Mouse (Mus musculus) bone marrow macrophage, adult 2 months (primary cell): ENCODE measurements around the gene Dlg5. TPM values are rescaled to one million over a fixed set of nuclear protein-coding genes. Genes with fewer than 3 reads are reported as not detected.

Experiments
- H3K27ac ChIP-seq: 2 replicates; pipeline ENCODE4 v1.5.1; 2012; ENCODE audit warnings: low read depth, low read length; ENCODE audit not compliant: insufficient read depth
- H3K4me1 ChIP-seq: 2 replicates; pipeline ENCODE4 v1.6.1; 2012; ENCODE audit warnings: low read length; ENCODE audit not compliant: control insufficient read depth, insufficient read depth
- H3K4me3 ChIP-seq: 2 replicates; pipeline ENCODE4 v1.5.1; 2012; ENCODE audit warnings: mild to moderate bottlenecking, low read length, moderate library complexity; ENCODE audit not compliant: insufficient read depth
- CTCF ChIP-seq: IDR thresholded peaks from 2 replicates; pipeline ENCODE4 v1.5.1; 2012; ENCODE audit warnings: low read depth, mild to moderate bottlenecking, low read length, moderate library complexity
- POLR2A ChIP-seq: IDR thresholded peaks from 2 replicates; pipeline ENCODE4 v1.6.1; 2012; ENCODE audit warnings: mild to moderate bottlenecking, low read depth, low read length, borderline replicate concordance
- polyA plus RNA-seq: library from polyadenylated mRNA; stranded (reverse); fragments of >200 nt; gene quantifications from 2 replicates; pipeline ENCODE4 v1.2.4, GENCODE M21; 2012; ENCODE audit not compliant: missing spikeins, insufficient read depth, insufficient read length

The Dlg5 gene
- polyA plus RNA-seq, 1 experiment, result 0.29 TPM

DNA sequence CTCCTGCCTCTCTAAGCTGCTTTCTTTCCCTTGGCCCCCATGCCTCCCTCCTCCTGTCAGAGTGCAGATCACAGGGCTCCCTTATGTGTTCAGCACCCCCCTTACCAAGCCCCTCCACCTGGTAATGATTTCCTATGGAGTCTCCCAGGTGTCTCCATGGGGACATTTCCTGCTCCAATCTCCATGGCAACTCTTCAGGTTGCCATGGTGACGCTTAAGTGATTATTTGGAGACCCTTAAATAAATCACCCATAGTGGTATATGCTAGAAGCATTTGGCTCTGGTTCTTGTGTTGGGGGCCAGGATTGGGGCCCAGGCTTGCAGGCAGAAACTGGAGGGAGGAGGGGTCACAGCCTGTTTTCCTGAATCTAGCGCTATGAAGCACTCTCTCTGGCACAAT, 17.2 kb upstream of the Dlg5 start:
- Histone ChIP-seq H3K4me1 (no peaks in the 10 kb centered on the region), H3K4me3 (no peak overlapping the region), H3K27ac (no peak overlapping the region)
- TF ChIP-seq CTCF, result no peak
- no peak for TF ChIP-seq POLR2A

DNA sequence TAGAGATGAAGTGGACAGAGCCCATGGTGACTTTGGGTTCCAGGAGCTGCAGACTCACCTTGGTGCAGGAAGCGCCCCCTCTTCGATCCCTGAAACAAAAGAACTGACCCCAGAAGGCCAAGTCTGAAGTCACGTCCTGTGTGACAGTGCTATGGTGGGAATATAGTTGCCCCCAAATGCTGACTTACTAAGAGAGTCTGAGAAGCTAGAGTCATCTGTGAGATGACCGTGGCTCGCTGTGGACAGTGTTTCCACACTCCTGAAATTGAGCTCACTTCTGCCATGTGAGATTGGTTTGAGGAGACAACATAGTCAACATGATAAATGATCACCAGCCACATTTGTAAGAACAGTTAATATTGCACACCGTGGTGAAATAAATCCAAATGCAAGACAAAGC, 16.7 kb upstream of the Dlg5 start:
- Histone ChIP-seq H3K4me1 (no peaks in the 10 kb centered on the region), H3K27ac (no peak overlapping the region), H3K4me3 (no peak overlapping the region)
- TF ChIP-seq CTCF, result no peak
- no peak for TF ChIP-seq POLR2A

DNA sequence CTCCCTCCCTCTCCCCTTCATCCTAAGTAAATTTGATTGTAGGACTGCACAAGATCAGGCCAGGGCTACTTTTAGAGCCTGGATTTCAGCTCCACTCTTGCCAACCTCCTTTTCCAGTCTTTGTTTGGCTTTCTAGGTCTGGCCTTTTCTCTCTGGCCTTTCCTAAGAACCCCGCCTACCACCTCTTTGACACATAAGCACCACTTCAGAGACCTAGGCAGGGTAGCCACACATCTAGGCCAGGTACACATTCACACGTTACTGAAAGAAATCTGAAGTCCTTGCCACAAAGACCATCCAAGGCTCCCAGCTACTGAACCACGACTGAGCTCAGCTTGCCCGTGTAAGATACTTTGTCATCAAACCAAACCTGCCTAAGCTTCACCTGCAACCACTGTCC, 14.7 kb upstream of the Dlg5 start:
- TF ChIP-seq CTCF, result no peak
- no peak for TF ChIP-seq POLR2A
- Histone ChIP-seq H3K27ac (no peak overlapping the region), H3K4me1 (no peaks in the 10 kb centered on the region), H3K4me3 (no peak overlapping the region)

DNA sequence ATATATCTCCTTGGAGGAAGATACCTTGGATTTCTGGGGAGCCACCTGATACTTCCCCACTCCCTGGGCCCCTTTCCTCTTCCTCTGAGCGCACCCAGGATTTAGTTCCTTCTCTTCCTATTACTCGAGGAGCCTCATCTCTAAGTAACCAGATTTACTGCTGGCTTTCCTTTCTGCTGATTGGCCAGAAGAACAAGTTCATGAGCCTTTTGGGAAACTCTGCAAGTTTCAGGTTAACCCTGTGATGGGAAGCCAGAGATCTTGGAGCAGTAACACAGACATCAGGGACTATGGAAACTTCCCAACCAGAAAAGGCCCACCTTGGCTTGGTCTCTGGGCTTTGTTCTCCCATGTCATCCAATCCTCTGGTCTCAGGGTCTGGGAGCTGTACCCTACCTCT, 10.2 kb upstream of the Dlg5 start:
- Histone ChIP-seq H3K4me3 (no peak overlapping the region), H3K4me1 (no peaks in the 10 kb centered on the region), H3K27ac (no peak overlapping the region)
- TF ChIP-seq POLR2A, result no peak
- TF ChIP-seq CTCF, result no peak

DNA sequence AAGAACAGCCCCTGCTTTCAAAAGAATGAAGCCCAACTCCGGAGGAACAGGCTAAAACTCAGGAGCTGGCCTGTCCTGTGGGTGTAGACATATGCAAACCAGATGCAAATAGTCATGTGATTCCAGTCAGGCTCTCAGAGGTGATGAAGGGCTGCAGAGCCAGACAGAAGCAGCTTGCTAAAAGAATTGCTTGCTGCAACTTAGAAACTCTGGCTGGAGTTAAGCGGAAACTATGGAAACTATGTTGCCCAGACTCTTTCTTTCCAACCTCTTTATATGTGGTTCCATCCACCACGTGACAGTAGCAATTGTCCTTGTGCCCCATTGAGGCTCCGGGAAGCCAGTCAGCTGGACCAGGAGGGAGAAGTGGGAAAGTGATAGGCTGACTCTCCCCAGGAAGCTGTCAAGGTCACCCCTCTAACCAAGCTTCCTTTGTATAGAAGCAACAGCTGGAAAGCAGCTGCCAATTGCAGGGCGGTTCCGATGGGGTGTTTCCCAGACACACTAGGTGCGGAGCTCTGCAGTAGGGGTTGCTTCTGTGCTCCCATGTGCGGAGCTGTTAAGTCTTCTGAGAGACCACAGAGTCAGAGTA, 8.0 kb upstream of the Dlg5 start:
- no peak overlapping the region for H3K4me3 ChIP-seq
- H3K4me1 ChIP-seq, result no peaks in the 10 kb centered on the region
- H3K27ac ChIP-seq, result no peak overlapping the region
- TF ChIP-seq POLR2A, result no peak
- TF ChIP-seq CTCF, result no peak

DNA sequence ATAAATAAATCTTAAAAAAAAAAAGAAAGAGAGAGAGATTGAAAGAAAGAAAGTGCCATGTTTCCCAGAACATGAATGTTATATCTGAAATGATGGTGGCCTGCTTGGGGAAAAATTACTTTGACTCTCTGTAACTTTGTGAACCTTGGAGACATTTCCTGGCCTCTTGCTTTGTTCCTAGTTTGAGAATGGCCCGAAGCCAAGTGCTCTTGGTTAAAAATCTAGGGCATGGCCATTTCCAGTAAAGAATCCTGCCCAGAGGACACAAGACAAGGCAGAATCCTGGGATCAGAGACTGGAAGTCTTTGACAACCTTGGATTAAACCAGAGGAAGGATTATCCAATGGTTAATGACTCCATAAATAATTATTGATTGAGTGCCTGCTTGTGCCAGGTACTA, 5.6 kb upstream of the Dlg5 start:
- TF ChIP-seq POLR2A (no peak), CTCF (no peak)
- H3K27ac ChIP-seq, result no peak overlapping the region
- no peak overlapping the region for H3K4me3 ChIP-seq
- H3K4me1 ChIP-seq, result no peaks in the 10 kb centered on the region

DNA sequence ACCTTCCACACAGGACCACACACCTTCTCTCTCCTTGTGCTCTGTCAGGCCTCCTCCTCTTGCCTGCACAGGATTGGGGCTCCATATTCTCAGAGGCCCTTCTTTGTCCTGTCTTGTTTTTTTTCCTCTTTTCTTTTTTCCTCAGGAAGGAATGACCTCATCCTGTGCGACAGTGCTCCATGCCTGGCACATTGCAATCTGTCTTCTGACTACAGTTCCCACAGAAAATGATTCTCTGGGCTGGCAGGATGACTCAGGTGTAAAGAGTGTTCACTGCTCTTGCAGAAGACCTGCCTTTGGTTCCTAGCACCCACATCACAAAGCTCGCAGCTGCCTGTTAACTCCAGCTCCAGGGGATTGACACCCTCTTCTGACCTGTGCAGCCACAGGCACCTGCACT, 4.2 kb upstream of the Dlg5 start:
- Histone ChIP-seq H3K4me1 (no peaks in the 10 kb centered on the region), H3K4me3 (no peak overlapping the region), H3K27ac (no peak overlapping the region)
- TF ChIP-seq CTCF (no peak), POLR2A (no peak)

DNA sequence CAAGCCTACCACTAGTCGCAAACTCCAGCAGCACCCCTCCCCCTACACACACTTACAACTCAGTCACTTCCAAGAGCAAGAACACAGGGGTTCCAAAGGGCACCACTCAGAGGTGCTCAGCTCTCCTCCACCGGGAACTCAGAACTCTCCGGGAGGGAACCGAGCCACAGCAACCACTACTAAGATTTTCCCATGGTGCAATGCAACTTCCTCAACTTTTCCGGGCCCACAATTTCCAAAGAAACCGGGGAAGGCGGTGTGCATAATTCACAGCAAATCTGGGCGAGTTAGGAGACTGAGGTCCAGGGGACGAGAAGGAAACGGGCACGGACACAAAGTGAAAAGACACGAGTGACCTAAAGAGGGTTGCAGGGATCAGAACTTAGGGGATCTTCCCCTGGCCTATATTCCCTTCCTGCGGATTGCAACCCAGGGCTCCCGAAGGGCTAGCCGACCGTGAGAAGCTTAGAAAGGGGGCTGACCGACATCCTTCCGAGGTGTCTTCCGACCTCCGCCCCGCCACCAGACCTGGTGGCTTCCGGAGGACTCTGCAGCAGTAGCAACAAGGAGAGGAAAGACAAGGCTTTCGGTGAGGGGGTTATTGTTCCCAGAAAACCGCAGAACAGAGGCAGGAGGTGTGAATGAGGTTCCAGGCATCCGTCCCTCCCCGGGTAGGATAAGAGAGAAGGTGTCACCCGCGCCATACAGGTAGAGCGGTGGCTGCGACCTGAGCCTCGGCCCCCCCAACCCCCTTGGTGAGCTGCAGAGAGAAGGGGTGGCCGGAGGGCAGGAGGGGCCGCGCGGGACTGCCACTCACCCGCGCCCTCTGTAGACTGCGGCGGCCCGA, 1.2 kb downstream of the Dlg5 start:
- no peaks in the 10 kb centered on the region for H3K4me1 ChIP-seq
- H3K4me3 ChIP-seq, result no peak overlapping the region
- no peak overlapping the region for H3K27ac ChIP-seq
- TF ChIP-seq CTCF, result no peak
- TF ChIP-seq POLR2A, result no peak

DNA sequence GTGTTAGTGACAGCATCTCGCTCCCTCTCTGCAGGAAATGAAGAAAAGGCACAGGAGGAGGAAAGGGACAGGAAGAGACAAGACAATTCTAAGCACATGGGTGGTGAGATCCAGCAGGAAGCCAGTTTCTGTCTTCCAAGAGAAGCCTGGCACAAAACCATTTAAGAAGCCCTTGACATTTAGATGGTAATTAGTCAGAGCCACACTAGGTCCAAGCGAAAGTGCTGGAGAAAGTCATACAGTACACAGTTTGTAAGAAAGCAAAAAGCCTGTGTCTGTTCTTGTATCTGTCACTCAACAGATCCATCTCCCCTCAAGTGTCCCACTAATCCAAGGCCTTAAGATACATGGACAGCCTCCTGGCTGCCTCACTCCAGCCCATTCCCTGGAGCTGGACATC, 3.7 kb downstream of the Dlg5 start:
- Histone ChIP-seq H3K4me3 (no peak overlapping the region), H3K27ac (no peak overlapping the region), H3K4me1 (no peaks in the 10 kb centered on the region)
- no peak for TF ChIP-seq CTCF
- TF ChIP-seq POLR2A, result no peak

DNA sequence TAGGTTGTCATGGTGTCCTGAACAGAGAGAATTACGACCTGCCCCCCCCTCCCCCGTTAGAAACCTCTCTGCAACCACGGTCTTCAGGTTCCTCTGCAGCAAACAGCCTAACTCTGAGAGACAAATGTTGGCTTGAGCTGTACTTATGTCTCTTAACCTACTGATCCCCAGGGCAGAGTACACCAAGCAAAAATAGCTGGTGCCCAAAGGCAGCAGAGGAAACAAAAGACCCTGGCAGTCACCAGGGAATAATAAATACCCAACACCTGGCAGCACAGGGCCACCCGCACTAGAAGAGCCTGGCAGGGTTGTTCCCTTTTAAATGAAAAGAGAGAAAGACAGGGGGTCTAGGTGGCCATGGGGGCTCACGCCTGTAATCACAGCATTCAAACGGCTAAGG, 4.9 kb downstream of the Dlg5 start:
- Histone ChIP-seq H3K4me1 (no peaks in the 10 kb centered on the region), H3K4me3 (no peak overlapping the region), H3K27ac (no peak overlapping the region)
- TF ChIP-seq POLR2A, result no peak
- TF ChIP-seq CTCF, result no peak

DNA sequence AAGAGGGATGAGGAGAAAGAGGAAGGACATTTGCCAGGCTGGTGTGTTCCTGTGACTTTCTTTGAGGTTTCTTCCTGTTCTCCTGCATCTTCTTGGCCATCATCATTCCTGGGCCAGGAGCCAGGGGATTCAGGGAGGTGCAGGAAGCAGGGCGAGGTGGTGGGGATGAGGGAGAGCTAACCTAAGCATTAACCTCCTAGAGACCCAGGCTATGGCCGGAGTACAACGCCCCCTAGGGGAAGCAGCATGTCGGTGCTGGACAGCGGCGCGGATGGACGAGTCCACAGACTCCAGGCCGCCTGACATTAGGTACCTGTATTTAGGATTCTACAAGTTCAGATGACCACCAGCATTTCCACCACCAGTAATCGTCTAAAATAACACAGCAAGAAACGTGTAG, 6.1 kb downstream of the Dlg5 start:
- TF ChIP-seq CTCF (no peak), POLR2A (no peak)
- Histone ChIP-seq H3K27ac (no peak overlapping the region), H3K4me3 (no peak overlapping the region), H3K4me1 (no peaks in the 10 kb centered on the region)
